In the genomic region with DNA sequence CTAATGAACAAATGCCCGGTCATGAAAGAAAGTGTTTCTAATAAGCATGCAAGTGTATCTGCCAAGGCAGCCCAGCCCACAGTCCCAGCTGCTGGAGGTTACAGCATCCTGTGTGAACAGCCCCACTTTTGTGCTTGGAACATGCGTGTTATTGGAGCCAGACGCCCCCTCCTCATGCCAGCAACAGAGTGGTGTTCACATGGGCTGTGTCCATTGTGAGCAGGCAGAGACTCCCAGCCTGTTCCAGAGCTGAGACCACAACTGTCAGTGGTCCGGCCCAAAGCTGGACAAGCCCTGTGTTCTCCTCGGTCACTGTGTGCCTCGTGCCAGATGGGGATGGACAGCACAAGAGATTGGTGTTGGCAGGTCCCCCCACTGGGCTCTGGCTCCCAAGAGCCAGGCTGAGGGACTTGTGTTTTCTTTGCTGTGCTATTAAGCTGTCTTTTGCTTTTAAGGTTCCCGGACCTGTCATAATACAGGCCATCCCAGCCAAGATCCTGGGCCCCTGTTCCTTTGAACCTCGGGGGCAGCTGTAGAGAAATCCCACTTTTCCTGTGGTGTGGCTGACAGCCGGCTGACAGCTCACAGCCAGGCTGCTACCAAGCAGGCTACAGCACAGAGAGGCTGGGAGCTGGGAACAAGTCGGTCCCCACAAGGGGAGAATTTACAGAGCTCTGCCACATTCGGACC, we compare ENCODE assay signal across 9 mouse cellular contexts.
DNase-seq lines count a peak whose midpoint lies in the region; ATAC-seq and TF ChIP-seq lines count a peak whose summit lies in the region.
"Had no signal": no experiment of that assay in that cellular context is flagged by ENCODE, and none has a peak within 500 bp of the region (broad histone marks: within the 10 kb centered on the region; RNA-seq: fewer than 3 reads in every experiment).

No protein-coding gene starts in this region.

- TF ChIP-seq CTCF in liver, postnatal 0 days (IDR thresholded peaks at IDR 0.05; ENCODE audit: low read depth): no peak

- no peak overlapping the region for H3K27ac ChIP-seq in forebrain, embryonic 16.5 days (ENCODE audit: low read length)
- H3K27ac ChIP-seq in neural tube, embryonic 14.5 days (ENCODE audit: low read depth, low read length): no peak overlapping the region
- no peak overlapping the region for H3K27ac ChIP-seq in liver, postnatal 0 days (ENCODE audit: low read depth)

- peak; percentile 86 for ATAC-seq in forebrain, embryonic 16.5 days
- ATAC-seq in neural tube, embryonic 14.5 days (ENCODE audit: low read depth): peak; percentile 62
- ATAC-seq in liver, postnatal 0 days: no peak

- H3K4me1 ChIP-seq in forebrain, embryonic 16.5 days (replicated peaks; ENCODE audit: control insufficient read depth, insufficient read depth, low read length): peaks cover 9% of the 10 kb centered on the region
- H3K4me1 ChIP-seq in neural tube, embryonic 14.5 days (ENCODE audit: control insufficient read depth, insufficient read depth, low read length): no peaks in the 10 kb centered on the region
- H3K4me1 ChIP-seq in liver, postnatal 0 days (ENCODE audit: insufficient read depth): no peaks in the 10 kb centered on the region

- no peaks in the 10 kb centered on the region for H3K9me3 ChIP-seq in forebrain, embryonic 16.5 days (ENCODE audit: control insufficient read depth, low read length)
- no peaks in the 10 kb centered on the region for H3K9me3 ChIP-seq in neural tube, embryonic 14.5 days (ENCODE audit: control insufficient read depth, low read length)
- H3K9me3 ChIP-seq in liver, postnatal 0 days (ENCODE audit: low read length): no peaks in the 10 kb centered on the region

- H3K4me2 ChIP-seq in forebrain, embryonic 16.5 days (ENCODE audit: low read length): no peak overlapping the region
- H3K4me2 ChIP-seq in neural tube, embryonic 14.5 days (ENCODE audit: low read depth, low read length): no peak overlapping the region
- H3K4me2 ChIP-seq in liver, postnatal 0 days (ENCODE audit: low read depth, low read length): no peak overlapping the region

- H3K27me3 ChIP-seq in forebrain, embryonic 16.5 days (replicated peaks; ENCODE audit: control insufficient read depth, insufficient read depth, low read length): no peaks in the 10 kb centered on the region
- H3K27me3 ChIP-seq in neural tube, embryonic 14.5 days (ENCODE audit: control insufficient read depth, insufficient read depth, low read length): no peaks in the 10 kb centered on the region
- H3K27me3 ChIP-seq in liver, postnatal 0 days (ENCODE audit: insufficient read depth, low read length): no peaks in the 10 kb centered on the region

- intact Hi-C loops in left cerebral cortex, postnatal 4 days (cut with DNase I): no loop called here

- DNase-seq in left cerebral cortex, postnatal 4 days: peak; percentile 73
- no peak for DNase-seq in left cerebral cortex, adult 8-10 months (ENCODE audit: low spot score in 2 of 2)
- DNase-seq in layer of hippocampus, postnatal 10 days (ENCODE audit: low spot score in 2 of 2): peak; percentile 62 to 67
- DNase-seq in spleen, postnatal 10 days (ENCODE audit: low spot score in 2 of 2): no peak
- DNase-seq in liver, postnatal 0 days: no peak
- no peak for DNase-seq in c-Kit-positive CD71-positive TER-119-positive erythroid progenitor cells, embryonic 14.5 days (ENCODE audit: low spot score)
- DNase-seq: kidney, postnatal 14 days had no signal

- 0 out of 2 replicates have a peak overlapping the region, but pooled peaks have one; percentile 22 for H3K9ac ChIP-seq in forebrain, embryonic 16.5 days (replicated peaks; ENCODE audit: low read depth, low read length)
- H3K9ac ChIP-seq in neural tube, embryonic 14.5 days (replicated peaks; ENCODE audit: low read depth, low read length): no peak overlapping the region
- no peak overlapping the region for H3K9ac ChIP-seq in liver, postnatal 0 days (replicated peaks)

- no peaks in the 10 kb centered on the region for H3K36me3 ChIP-seq in forebrain, embryonic 16.5 days (ENCODE audit: control insufficient read depth, insufficient read depth)
- no peaks in the 10 kb centered on the region for H3K36me3 ChIP-seq in neural tube, embryonic 14.5 days (ENCODE audit: control insufficient read depth, insufficient read depth, low read length)
- no peaks in the 10 kb centered on the region for H3K36me3 ChIP-seq in liver, postnatal 0 days (replicated peaks; ENCODE audit: insufficient read depth, low read length)

- no peak overlapping the region for H3K4me3 ChIP-seq in forebrain, embryonic 16.5 days (replicated peaks; ENCODE audit: low read length)
- H3K4me3 ChIP-seq in neural tube, embryonic 14.5 days (ENCODE audit: low read depth, low read length): no peak overlapping the region
- H3K4me3 ChIP-seq in liver, postnatal 0 days (ENCODE audit: low read depth, low read length): no peak overlapping the region

- WGBS in forebrain, embryonic 16.5 days: 20% methylated on average over 11 of the region's 11 CpGs
- 39% methylated on average over 11 of the region's 11 CpGs for WGBS in neural tube, embryonic 14.5 days
- 53% methylated on average over 11 of the region's 11 CpGs for WGBS in liver, postnatal 0 days (ENCODE audit: insufficient replicate concordance)

- no peak for TF ChIP-seq EP300 in liver, postnatal 0 days (IDR thresholded peaks at IDR 0.05; ENCODE audit: low read depth)

Comparison
In these comparisons a context has a peak if more than half of its experiments do, and no peak if none do; other contexts are left out.
1. DNase-seq: peak in left cerebral cortex, postnatal 4 days (single experiment) and layer of hippocampus, postnatal 10 days (2 of 2); none in left cerebral cortex, adult 8-10 months (0 of 2), spleen, postnatal 10 days (0 of 2), liver, postnatal 0 days (single experiment) and c-Kit-positive CD71-positive TER-119-positive erythroid progenitor cells, embryonic 14.5 days (single experiment).